Mouse (Mus musculus) layer of hippocampus, postnatal 10 days (tissue): ENCODE results near the gene Il17f. TPM values are rescaled to one million over a fixed set of nuclear protein-coding genes. Genes with fewer than 3 reads are reported as not detected.
"Not testable (repeated sequence)": the region's sequence is repeated elsewhere in the genome, so short reads cannot be mapped to it uniquely, and the experiment has no call there.

Source experiments
- DNase-seq, 2 experiments: peaks; one replicate each; pipeline ENCODE4 v3.0.0; 2021; ENCODE audit warnings: low spot score in 2 of 2
- total RNA-seq, 2 experiments: library from RNA; stranded (reverse); gene quantifications; 2 replicates each; pipeline ENCODE4 v1.2.3; 2021

Gene Il17f
- total RNA-seq, 2 experiments from 2014 or later, result 0.62 to 0.89 TPM

DNA sequence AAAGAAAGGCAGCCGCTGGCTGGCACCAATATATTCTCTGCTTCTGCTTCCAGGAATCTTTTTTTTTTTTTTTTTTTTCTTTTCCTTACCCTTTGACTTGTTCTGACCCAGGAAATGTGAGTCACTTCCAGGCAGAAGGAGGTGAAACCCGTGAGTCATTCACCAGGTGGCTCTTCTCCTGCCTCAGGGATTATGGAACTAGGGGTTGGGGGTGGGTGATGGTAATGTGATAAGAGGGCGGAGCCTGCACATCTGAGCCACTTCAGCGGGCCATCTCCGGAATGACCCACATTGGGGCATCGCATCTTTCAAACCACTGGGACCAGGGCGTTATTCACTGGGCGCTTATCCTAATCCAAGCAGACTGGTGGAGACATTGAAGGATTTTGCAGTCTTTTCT lies 3.4 kb downstream of the Il17f start:
- no peak for DNase-seq

DNA sequence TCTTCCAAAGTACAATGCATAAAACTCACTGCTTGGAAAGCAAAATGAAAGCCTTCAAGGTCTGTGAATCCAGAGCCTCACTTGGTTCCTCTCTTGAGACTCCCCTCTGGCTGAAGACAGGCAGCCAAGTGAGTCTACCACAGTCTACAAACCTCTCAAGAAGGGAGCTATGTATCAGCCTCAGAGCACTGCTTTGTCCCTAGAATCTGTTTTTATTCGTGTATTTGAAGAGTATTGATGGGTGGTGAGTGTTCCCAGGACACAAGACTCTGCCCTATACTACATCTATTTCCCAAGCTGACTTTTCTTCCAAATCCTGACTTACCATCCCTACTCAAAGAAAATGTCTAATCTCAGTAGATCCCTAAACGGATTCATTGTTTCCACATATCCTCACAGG lies 12.1 kb downstream of the Il17f start:
- DNase-seq, result no peak

DNA sequence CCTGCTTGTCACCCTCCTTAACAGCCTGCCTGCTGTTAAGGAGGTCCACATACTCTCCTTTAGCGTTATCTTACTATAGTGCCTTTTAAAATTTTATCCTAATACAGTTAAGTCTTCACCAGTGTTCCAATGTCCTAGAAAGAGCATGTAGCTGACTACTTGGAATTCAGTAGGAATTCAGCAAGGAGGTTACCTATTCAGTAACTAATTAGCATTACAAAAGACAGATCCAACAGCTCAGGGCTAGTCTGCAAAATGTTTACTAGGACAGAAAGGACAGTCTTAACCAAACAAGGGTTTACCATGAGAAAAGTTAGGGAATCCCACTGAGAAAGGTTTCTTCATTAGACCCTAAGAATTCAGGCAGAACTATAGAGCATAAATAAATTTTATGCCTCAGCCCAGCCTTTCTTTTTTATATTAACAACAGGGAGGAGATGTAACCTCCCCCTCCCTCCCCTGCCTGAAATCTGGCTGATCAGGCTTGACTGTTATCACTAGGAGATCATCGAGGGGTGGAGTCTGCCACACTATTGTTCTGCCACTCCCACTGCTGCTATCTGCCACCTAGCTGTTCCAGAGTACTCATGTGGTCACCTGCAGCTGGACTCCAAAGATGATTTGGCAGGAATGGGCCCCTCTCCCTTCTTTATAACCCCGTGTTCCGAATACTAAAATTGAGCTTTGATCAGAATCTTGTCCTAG lies 16.2 kb downstream of the Il17f start:
- not testable (repeated sequence) for DNase-seq

- DNase-seq, result no peak
These were observed 23.9 kb downstream of the Il17f start for GRCm38 (mm10) chr1:20766526-20766925.

- DNase-seq, result no peak
These were observed 29.0 kb downstream of the Il17f start for GRCm38 (mm10) chr1:20761411-20761810.

DNA sequence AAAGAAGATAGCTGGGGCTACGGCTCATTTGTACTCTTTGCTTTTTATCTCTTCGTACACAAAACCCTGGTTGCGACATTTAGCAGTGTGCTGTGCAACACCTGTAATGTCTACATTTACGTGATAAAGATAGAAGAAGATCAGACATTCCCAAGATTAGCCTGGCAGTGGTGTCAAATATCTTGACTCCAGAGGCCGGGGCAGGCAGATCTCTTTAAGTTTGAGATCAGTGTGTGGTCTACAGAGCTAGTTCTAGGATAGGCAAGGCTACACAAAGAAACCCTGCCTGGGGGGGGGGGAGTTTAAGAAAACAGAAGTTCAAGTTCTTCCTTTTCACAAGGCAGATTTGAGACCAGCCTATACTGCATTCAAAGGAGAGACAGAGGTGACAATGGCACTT lies 30.1 kb downstream of the Il17f start:
- DNase-seq, result no peak

DNA sequence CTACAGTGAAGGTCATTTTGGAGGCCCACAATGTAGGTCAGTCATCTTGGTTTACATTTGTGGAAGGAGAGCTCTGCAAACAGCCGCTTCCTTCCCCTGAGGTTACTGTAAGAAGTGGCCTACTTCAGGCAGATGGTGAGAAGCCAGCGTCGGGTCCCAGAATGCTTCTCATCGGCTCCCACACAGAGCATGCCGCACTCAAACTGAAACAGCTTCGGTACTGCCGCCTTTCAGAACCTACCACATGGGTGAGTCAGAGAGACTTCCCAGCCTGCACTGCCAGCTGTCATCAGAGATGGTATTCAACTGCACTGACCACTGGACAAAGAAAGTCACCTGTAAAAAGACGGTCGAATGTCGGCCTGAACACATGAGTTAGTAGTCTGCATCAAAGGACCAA lies 30.6 kb downstream of the Il17f start:
- DNase-seq, result peak; percentile 5 to 19

DNA sequence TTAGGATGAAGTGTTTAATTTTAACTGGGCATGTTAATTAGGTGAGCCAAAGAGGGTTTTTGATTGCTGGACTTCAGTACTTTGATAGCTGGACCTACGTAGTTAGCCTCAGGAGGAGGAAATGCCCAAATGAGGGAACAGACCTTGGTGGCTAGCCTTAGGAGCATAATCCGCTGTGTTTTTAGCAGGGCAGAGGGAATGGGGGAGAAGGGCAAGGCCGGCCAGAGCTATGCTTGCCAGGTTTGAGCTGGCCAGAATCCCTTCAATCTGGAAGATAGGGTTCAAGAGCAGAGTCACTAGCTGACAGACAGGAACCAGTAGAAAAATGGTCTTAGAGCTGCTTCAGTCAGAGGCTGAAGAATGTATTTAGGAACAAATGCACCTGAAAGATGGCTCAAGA lies 32.8 kb downstream of the Il17f start:
- DNase-seq, result no peak

DNA sequence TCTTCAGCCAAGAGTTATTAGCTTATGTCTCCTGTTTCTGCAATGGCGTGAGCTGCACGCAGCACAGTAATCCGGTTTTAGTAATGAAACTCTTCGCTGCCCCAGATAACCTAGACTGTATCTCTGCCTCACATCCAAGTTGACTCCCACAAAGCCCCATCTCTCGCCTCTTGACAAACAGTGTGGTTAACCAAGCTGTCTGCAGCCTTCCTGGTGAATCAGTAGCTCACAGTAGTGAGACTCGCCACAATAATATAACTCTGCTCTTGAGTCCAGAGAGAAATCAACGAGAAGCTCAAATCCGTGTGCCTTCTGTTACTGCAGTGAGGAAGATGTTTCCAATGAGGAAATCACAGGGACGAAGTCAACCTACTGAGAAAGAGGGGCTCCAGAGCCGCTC lies 36.0 kb downstream of the Il17f start:
- no peak for DNase-seq

GRCm38 (mm10) chr1:20740496-20740998 lies 49.9 kb downstream of the Il17f start:
- DNase-seq, result no peak

GRCm38 (mm10) chr1:20738483-20738882 lies 51.9 kb downstream of the Il17f start:
- DNase-seq, result no peak

DNA sequence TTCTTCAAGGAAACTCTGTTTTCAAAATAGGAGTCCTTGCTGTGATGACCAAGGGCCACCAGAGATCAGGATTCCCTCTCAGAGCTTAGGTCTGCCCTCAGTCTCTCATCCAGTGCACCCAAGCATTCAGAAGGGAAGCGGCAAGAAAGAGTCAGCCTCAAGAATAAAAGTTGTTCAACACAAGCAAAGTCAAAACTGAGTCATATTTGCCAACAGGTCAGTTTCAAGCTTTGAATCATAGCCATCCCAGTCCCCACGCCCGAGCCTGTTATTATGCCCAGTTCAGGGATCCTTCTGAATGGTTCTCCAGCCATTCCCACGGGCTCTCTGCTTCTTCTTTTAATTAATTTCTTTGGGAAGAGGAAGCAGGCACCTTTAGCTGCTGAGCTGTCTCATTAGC lies 53.8 kb downstream of the Il17f start:
- DNase-seq, result no peak

DNA sequence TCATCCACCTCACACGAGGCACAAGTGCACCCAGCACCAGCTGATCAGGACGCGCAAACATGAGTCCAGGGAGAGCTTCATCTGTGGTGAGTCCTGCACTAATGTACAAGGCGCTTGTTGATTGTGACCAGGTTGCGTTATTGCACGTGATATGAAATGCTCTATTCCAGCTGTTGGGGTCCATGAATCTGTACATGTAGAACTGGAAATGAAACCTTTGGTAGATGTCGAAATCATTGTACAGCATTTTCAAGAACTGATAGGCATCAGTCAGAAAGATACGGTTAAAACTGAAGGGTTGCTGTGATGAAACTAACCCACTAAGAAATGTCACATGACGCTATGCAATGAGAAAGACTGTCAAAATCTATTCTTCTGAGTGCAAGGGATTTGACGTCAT lies 59.5 kb downstream of the Il17f start, which contains the start of gene Il17a:
Gene Il17a (plus strand): TSS at position 3 of the 400 bp plus-strand sequence.
- DNase-seq, result no peak

Other genes with a start within 250 kb of the Il17f start
- gene Pkhd1, start 172.6 kb downstream of the Il17f start, total RNA-seq, result under 1 TPM; 0.07 to 0.23 TPM
- gene Il17a, start 59.7 kb downstream of the Il17f start, total RNA-seq, result not detected
- gene Mcm3, start 29.7 kb upstream of the Il17f start, total RNA-seq, result 1 to 10 TPM; 7.2 to 9.5 TPM
- gene Paqr8, start 100.0 kb upstream of the Il17f start, total RNA-seq, result 100 to 1,000 TPM in 1 of 2 experiments, 10 to 100 TPM in 1; 93.1 to 132 TPM
- 1 to 10 TPM; 4.2 to 4.5 TPM for gene Efhc1, start 161.0 kb upstream of the Il17f start, total RNA-seq